Mouse (Mus musculus): ENCODE measurements around the gene Cryzl1. TPM values are rescaled to one million over a fixed set of nuclear protein-coding genes. Genes with fewer than 3 reads are reported as not detected.

Cryzl1 gene
- polyA plus RNA-seq, 1 experiment: 11.6 TPM

DNA sequence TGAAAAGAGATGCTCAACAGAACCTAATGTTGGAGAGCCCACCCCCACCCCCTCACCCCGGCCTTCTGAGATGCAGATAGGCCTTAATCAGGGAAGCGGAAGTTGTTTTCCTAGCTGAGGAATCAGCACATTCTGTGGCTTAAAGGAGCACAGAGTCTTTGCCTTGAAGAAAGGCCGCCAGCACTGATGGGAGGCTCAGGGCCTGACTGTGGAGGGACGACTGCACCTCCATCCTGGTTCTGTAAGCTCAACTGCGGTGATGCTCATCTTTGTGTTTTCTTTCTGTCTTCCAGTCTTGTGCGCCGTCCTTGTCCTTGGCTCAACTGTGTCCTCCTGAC is 12.1 kb upstream of the Cryzl1 start:
- WGBS: 88% methylated on average over 7 of the region's 7 CpGs
- H3K27ac ChIP-seq (ENCODE audit: insufficient read depth, low read length): no peak overlapping the region
- no peaks in the 10 kb centered on the region for H3K36me3 ChIP-seq (ENCODE audit: control insufficient read depth, insufficient read depth, low read length)
- H3K27me3 ChIP-seq (ENCODE audit: control insufficient read depth, insufficient read depth, low read length): no peaks in the 10 kb centered on the region
- DNase-seq (ENCODE audit: low read depth in 1 of 2, low spot score in 2 of 2): no peak
- H3K4me1 ChIP-seq (ENCODE audit: control insufficient read depth, insufficient read depth, insufficient read length): no peaks in the 10 kb centered on the region
- TF ChIP-seq CTCF (IDR thresholded peaks at IDR 0.05; ENCODE audit: extremely low read depth, insufficient read depth, insufficient read length, insufficient replicate concordance) (no peak), POLR2A (IDR thresholded peaks at IDR 0.05; ENCODE audit: low read depth, low read length) (no peak)
- no peak overlapping the region for H3K4me3 ChIP-seq (ENCODE audit: extremely low read depth, insufficient read depth, insufficient read length)

DNA sequence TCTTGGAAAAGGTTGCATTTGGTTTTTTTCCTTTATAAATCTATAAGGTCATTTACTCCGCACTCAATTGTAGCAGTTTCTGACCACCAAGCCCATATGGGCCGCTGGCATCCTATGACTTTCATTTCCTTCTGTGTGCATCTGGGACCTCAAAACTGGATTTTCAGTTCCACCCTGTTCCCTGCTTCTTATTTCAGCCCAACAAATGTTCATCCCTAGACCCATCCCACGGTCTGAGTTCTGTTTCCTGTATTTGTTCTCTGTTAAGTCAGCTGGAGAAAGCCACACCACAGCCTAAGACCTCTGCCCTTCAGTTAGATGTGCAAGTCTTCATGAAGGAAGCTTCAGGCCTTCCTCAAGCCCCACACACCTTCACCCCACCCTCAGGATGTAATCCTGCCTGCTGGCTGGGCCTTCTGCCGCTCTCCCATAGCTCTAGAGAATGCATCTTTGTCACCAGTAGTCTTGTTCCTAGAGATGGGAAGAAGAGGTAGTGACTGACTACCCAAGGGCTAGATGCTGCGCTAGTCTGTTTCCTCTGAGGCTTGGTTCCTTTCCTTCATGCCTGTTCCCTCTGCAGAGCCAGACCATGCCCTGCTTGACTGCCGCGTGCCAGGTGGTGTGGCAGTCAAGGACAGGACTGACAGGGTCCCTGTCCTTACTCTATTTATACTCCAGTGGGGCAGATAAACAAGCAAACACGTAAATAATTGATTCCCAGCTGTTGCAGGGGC is 11.6 kb upstream of the Cryzl1 start:
- no peak for DNase-seq (ENCODE audit: low read depth in 1 of 2, low spot score in 2 of 2)
- Histone ChIP-seq H3K27ac (ENCODE audit: insufficient read depth, low read length) (no peak overlapping the region), H3K4me1 (ENCODE audit: control insufficient read depth, insufficient read depth, insufficient read length) (no peaks in the 10 kb centered on the region), H3K4me3 (ENCODE audit: extremely low read depth, insufficient read depth, insufficient read length) (no peak overlapping the region), H3K36me3 (ENCODE audit: control insufficient read depth, insufficient read depth, low read length) (no peaks in the 10 kb centered on the region), H3K27me3 (ENCODE audit: control insufficient read depth, insufficient read depth, low read length) (no peaks in the 10 kb centered on the region)
- TF ChIP-seq CTCF (IDR thresholded peaks at IDR 0.05; ENCODE audit: extremely low read depth, insufficient read depth, insufficient read length, insufficient replicate concordance) (no peak), POLR2A (IDR thresholded peaks at IDR 0.05; ENCODE audit: low read depth, low read length) (no peak)
- 58% methylated on average over 8 of the region's 8 CpGs for WGBS

DNA sequence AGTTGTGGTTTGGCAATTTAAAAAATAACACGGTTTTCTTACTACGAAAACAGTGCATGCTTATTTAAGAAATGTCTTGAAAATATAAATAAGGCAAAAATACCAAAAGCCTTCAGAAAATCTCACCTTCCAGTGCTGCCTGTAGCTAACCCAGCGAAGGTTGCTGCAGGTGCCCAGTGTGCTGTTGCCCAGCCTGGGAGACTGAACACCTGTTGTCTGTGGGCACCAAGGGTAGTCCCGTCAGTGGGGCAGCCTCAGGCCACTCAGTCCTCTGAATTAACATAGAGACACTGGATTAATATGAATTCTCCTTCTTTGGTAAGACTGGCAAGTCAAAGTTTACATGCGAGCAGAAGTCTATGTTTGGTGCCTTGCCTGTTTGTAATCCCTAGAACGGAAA is 9.7 kb upstream of the Cryzl1 start:
- no peak for TF ChIP-seq CTCF (IDR thresholded peaks at IDR 0.05; ENCODE audit: extremely low read depth, insufficient read depth, insufficient read length, insufficient replicate concordance)
- no peak for TF ChIP-seq POLR2A (IDR thresholded peaks at IDR 0.05; ENCODE audit: low read depth, low read length)
- no peaks in the 10 kb centered on the region for H3K36me3 ChIP-seq (ENCODE audit: control insufficient read depth, insufficient read depth, low read length)
- no peak overlapping the region for H3K4me3 ChIP-seq (ENCODE audit: extremely low read depth, insufficient read depth, insufficient read length)
- WGBS: 86% methylated on average over 6 of the region's 6 CpGs
- no peak overlapping the region for H3K27ac ChIP-seq (ENCODE audit: insufficient read depth, low read length)
- peaks cover 5% of the 10 kb centered on the region; the same call in 1 of the 2 replicates for H3K4me1 ChIP-seq (ENCODE audit: control insufficient read depth, insufficient read depth, insufficient read length)
- H3K27me3 ChIP-seq (ENCODE audit: control insufficient read depth, insufficient read depth, low read length): no peaks in the 10 kb centered on the region
- DNase-seq (ENCODE audit: low read depth in 1 of 2, low spot score in 2 of 2): no peak

GRCm38 (mm10) chr16:91736046-91736816 is 7.5 kb upstream of the Cryzl1 start:
- DNase-seq (ENCODE audit: low read depth in 1 of 2, low spot score in 2 of 2): no peak
- 68% methylated on average over 7 of the region's 7 CpGs for WGBS
- Histone ChIP-seq H3K27me3 (ENCODE audit: control insufficient read depth, insufficient read depth, low read length) (no peaks in the 10 kb centered on the region), H3K4me1 (ENCODE audit: control insufficient read depth, insufficient read depth, insufficient read length) (peaks cover 5% of the 10 kb centered on the region; the same call in 1 of the 2 replicates), H3K4me3 (ENCODE audit: extremely low read depth, insufficient read depth, insufficient read length) (no peak overlapping the region), H3K36me3 (ENCODE audit: control insufficient read depth, insufficient read depth, low read length) (no peaks in the 10 kb centered on the region), H3K27ac (ENCODE audit: insufficient read depth, low read length) (no peak overlapping the region)
- TF ChIP-seq POLR2A (IDR thresholded peaks at IDR 0.05; ENCODE audit: low read depth, low read length): no peak
- TF ChIP-seq CTCF (IDR thresholded peaks at IDR 0.05; ENCODE audit: extremely low read depth, insufficient read depth, insufficient read length, insufficient replicate concordance): no peak

GRCm38 (mm10) chr16:91734771-91735170 is 6.0 kb upstream of the Cryzl1 start:
- peak in 1 of 2 experiments; percentile 10 for DNase-seq (ENCODE audit: low read depth in 1 of 2, low spot score in 2 of 2)
- H3K27me3 ChIP-seq (ENCODE audit: control insufficient read depth, insufficient read depth, low read length): peaks cover 7% of the 10 kb centered on the region

DNA sequence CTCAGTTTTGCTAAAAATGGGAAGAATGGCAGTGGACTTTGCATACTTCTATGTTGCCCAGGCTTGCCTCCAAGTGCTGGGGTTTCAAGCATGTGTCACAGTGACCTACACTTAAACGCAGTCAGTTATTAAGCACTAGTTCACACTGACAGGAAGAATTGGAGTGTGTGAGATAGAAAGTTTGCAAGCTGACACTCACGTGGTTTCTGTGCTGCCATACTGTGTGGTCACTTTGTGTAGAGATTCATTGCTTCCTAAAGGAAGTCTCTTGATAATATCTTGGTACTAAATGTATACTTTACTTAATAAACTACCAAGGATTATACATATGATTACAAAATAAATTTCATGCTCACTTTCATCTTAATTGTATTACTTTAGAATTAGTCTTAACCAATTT is 4.0 kb upstream of the Cryzl1 start:
- Histone ChIP-seq H3K4me1 (ENCODE audit: control insufficient read depth, insufficient read depth, insufficient read length) (peaks cover 5% of the 10 kb centered on the region; the same call in 1 of the 2 replicates), H3K27me3 (ENCODE audit: control insufficient read depth, insufficient read depth, low read length) (peaks cover 11% of the 10 kb centered on the region), H3K36me3 (ENCODE audit: control insufficient read depth, insufficient read depth, low read length) (no peaks in the 10 kb centered on the region), H3K27ac (ENCODE audit: insufficient read depth, low read length) (no peak overlapping the region), H3K4me3 (ENCODE audit: extremely low read depth, insufficient read depth, insufficient read length) (no peak overlapping the region)
- no peak for DNase-seq (ENCODE audit: low read depth in 1 of 2, low spot score in 2 of 2)
- TF ChIP-seq POLR2A (IDR thresholded peaks at IDR 0.05; ENCODE audit: low read depth, low read length) (no peak), CTCF (IDR thresholded peaks at IDR 0.05; ENCODE audit: extremely low read depth, insufficient read depth, insufficient read length, insufficient replicate concordance) (no peak)
- WGBS: 47% methylated on average over 2 of the region's 2 CpGs

More at GRCm38 (mm10) chr16:91734771-91735170, 6.0 kb upstream of the Cryzl1 start:
- Histone ChIP-seq H3K4me3 (ENCODE audit: extremely low read depth, insufficient read depth, insufficient read length) (no peak overlapping the region), H3K36me3 (ENCODE audit: control insufficient read depth, insufficient read depth, low read length) (no peaks in the 10 kb centered on the region), H3K4me1 (ENCODE audit: control insufficient read depth, insufficient read depth, insufficient read length) (peaks cover 5% of the 10 kb centered on the region; the same call in 1 of the 2 replicates), H3K27ac (ENCODE audit: insufficient read depth, low read length) (no peak overlapping the region)
- TF ChIP-seq CTCF (IDR thresholded peaks at IDR 0.05; ENCODE audit: extremely low read depth, insufficient read depth, insufficient read length, insufficient replicate concordance): no peak
- TF ChIP-seq POLR2A (IDR thresholded peaks at IDR 0.05; ENCODE audit: low read depth, low read length): no peak
- 32% methylated on average over 5 of the region's 5 CpGs for WGBS
